ENCODE assay signal across 12 mouse cellular contexts in the genomic region with DNA sequence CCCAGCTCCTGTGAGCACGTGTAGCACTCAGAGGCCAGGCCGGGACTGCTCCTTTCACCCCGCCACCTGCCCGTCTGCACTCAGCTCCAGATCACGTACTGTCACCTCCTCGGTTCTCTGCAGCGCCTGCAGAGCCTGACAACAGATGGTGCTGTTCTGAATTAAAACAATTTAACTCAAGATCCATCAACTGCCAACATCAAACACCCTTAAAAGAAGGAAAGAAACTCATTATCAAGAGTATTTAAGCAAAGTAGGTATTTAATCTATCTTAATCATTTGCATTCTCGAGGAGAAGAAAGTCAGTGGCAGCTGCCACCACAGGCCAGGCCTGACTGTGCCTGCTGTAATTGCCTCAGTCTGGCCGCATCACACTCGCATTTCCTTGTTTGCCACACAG. TPM values are rescaled to one million over a fixed set of nuclear protein-coding genes. Genes with fewer than 3 reads are reported as not detected.
DNase-seq lines count a peak whose midpoint lies in the region; ATAC-seq and TF ChIP-seq lines count a peak whose summit lies in the region.
"Had no signal": no experiment of that assay in that cellular context is flagged by ENCODE, and none has a peak within 500 bp of the region (broad histone marks: within the 10 kb centered on the region; RNA-seq: fewer than 3 reads in every experiment).

No protein-coding gene starts in this region.

- no peak for TF ChIP-seq POLR2A in thymus, adult 2 months (IDR thresholded peaks at IDR 0.05; ENCODE audit: control insufficient read depth, extremely low read depth, insufficient read depth, low read length, poor library complexity)

- H3K9me3 ChIP-seq in hindbrain, embryonic 14.5 days (ENCODE audit: control insufficient read depth, low read length), result no peaks in the 10 kb centered on the region
- H3K9me3 ChIP-seq in hindbrain, embryonic 10.5 days, result no peaks in the 10 kb centered on the region
- no peaks in the 10 kb centered on the region for H3K9me3 ChIP-seq in limb, embryonic 10.5 days (replicated peaks)
- H3K9me3 ChIP-seq: embryonic facial prominence, embryonic 15.5 days; heart, embryonic 13.5 days had no signal

- H3K27me3 ChIP-seq in hindbrain, embryonic 14.5 days (ENCODE audit: control insufficient read depth, insufficient read depth, low read length), result no peaks in the 10 kb centered on the region
- H3K27me3 ChIP-seq in hindbrain, embryonic 10.5 days (ENCODE audit: insufficient read depth, poor library complexity, severe bottlenecking), result no peaks in the 10 kb centered on the region
- H3K27me3 ChIP-seq in limb, embryonic 10.5 days (ENCODE audit: low read depth, poor library complexity, severe bottlenecking), result no peaks in the 10 kb centered on the region
- H3K27me3 ChIP-seq in thymus, adult 2 months (ENCODE audit: control insufficient read depth, insufficient read depth, low read length), result no peaks in the 10 kb centered on the region
- H3K27me3 ChIP-seq: embryonic facial prominence, embryonic 15.5 days; heart, embryonic 13.5 days had no signal

- H3K4me3 ChIP-seq in hindbrain, embryonic 14.5 days (replicated peaks; ENCODE audit: low read length), result no peak overlapping the region
- H3K4me3 ChIP-seq in hindbrain, embryonic 10.5 days, result no peak overlapping the region
- no peak overlapping the region for H3K4me3 ChIP-seq in limb, embryonic 10.5 days
- H3K4me3 ChIP-seq in thymus, adult 2 months (ENCODE audit: control insufficient read depth, insufficient read depth, low read length), result no peak overlapping the region
- H3K4me3 ChIP-seq: embryonic facial prominence, embryonic 15.5 days; heart, embryonic 13.5 days had no signal

- no peak overlapping the region for H3K9ac ChIP-seq in hindbrain, embryonic 14.5 days
- H3K9ac ChIP-seq: embryonic facial prominence, embryonic 15.5 days; heart, embryonic 13.5 days had no signal

- peaks cover 7% of the 10 kb centered on the region for H3K4me1 ChIP-seq in hindbrain, embryonic 14.5 days (replicated peaks; ENCODE audit: control insufficient read depth, insufficient read depth, low read length)
- H3K4me1 ChIP-seq in hindbrain, embryonic 10.5 days (replicated peaks), result peaks cover 21% of the 10 kb centered on the region
- H3K4me1 ChIP-seq in limb, embryonic 10.5 days, result peaks cover 40% of the 10 kb centered on the region
- H3K4me1 ChIP-seq in thymus, adult 2 months (replicated peaks; ENCODE audit: control insufficient read depth, insufficient read depth, low read length), result peaks cover 17% of the 10 kb centered on the region
- H3K4me1 ChIP-seq: embryonic facial prominence, embryonic 15.5 days had no signal

- no peak overlapping the region for H3K4me2 ChIP-seq in hindbrain, embryonic 14.5 days (replicated peaks)
- H3K4me2 ChIP-seq: embryonic facial prominence, embryonic 15.5 days; heart, embryonic 13.5 days had no signal

- no peak overlapping the region for H3K27ac ChIP-seq in hindbrain, embryonic 14.5 days
- H3K27ac ChIP-seq in hindbrain, embryonic 10.5 days, result no peak overlapping the region
- peak overlapping the region; percentile 46; the same call in 1 of the 2 replicates for H3K27ac ChIP-seq in limb, embryonic 10.5 days
- no peak overlapping the region for H3K27ac ChIP-seq in thymus, adult 2 months (ENCODE audit: control insufficient read depth, insufficient read depth, low read length)
- H3K27ac ChIP-seq: embryonic facial prominence, embryonic 15.5 days; heart, embryonic 13.5 days had no signal

- WGBS in hindbrain, embryonic 14.5 days, result 27% methylated on average over 10 of the region's 10 CpGs
- 72% methylated on average over 10 of the region's 10 CpGs for WGBS in hindbrain, embryonic 10.5 days
- 28% methylated on average over 10 of the region's 10 CpGs for WGBS in limb, embryonic 10.5 days
- WGBS in thymus, adult 2 months, result 95% methylated on average over 10 of the region's 10 CpGs

- TF ChIP-seq CTCF in thymus, adult 2 months (IDR thresholded peaks at IDR 0.05; ENCODE audit: borderline replicate concordance, control insufficient read depth, extremely low read depth, insufficient read depth, low read length, poor library complexity), result no peak

- DNase-seq in hindbrain, embryonic 14.5 days (ENCODE audit: low spot score), result peak; percentile 33
- no peak for DNase-seq in hindbrain, embryonic 10.5 days (ENCODE audit: low spot score)
- DNase-seq in brain, adult 2 months (ENCODE audit: low read depth, low spot score), result peak; percentile 72
- DNase-seq in cerebellum, postnatal 10 days, result peak; percentile 42 to 52
- DNase-seq in limb, embryonic 10.5 days (ENCODE audit: low spot score), result peak; percentile 37
- no peak for DNase-seq in thymus, adult 2 months
- no peak for DNase-seq in adrenal gland, postnatal 25 days
- DNase-seq: kidney, postnatal 14 days; lung, postnatal 10 days; thymus, postnatal 25 days had no signal

- no peaks in the 10 kb centered on the region for H3K36me3 ChIP-seq in hindbrain, embryonic 14.5 days (replicated peaks; ENCODE audit: control insufficient read depth, insufficient read depth)
- no peaks in the 10 kb centered on the region for H3K36me3 ChIP-seq in hindbrain, embryonic 10.5 days
- H3K36me3 ChIP-seq in limb, embryonic 10.5 days, result no peaks in the 10 kb centered on the region
- H3K36me3 ChIP-seq in thymus, adult 2 months (ENCODE audit: control insufficient read depth, insufficient read depth, low read length), result no peaks in the 10 kb centered on the region
- H3K36me3 ChIP-seq: embryonic facial prominence, embryonic 15.5 days; heart, embryonic 13.5 days had no signal

- no peak for ATAC-seq in hindbrain, embryonic 14.5 days (ENCODE audit: low FRiP score)

RNA-seq across cellular contexts. Expression of a gene that starts 38.8 kb away (rescaled TPM):
- 68.0 and 71.9 TPM in 2 replicates for polyA plus RNA-seq in hindbrain, embryonic 14.5 days (2014; fragmentation: Nextera tagmentation; extraction: Ambion mirVana)
- polyA plus RNA-seq in hindbrain, embryonic 10.5 days (2016; fragmentation: Nextera tagmentation; extraction: Ambion mirVana), result 66.7 and 70.2 TPM in 2 replicates
- polyA plus RNA-seq in limb, embryonic 10.5 days (2016; fragmentation: Nextera tagmentation; extraction: Ambion mirVana), result 55.2 and 56.3 TPM in 2 replicates
- 73.2 and 73.5 TPM in 2 replicates for polyA plus RNA-seq in thymus, adult 2 months (2012; rRNA removed)
- 22.6 and 26.3 TPM in 2 replicates for total RNA-seq in adrenal gland, postnatal 25 days (2021)

Comparison
In these comparisons a context has a peak if more than half of its experiments do, and no peak if none do; other contexts are left out.
1. DNase-seq: peak in hindbrain, embryonic 14.5 days (single experiment), brain, adult 2 months (single experiment), cerebellum, postnatal 10 days (2 of 2) and limb, embryonic 10.5 days (single experiment); none in hindbrain, embryonic 10.5 days (single experiment), thymus, adult 2 months (single experiment) and adrenal gland, postnatal 25 days (single experiment).